Mouse (Mus musculus) midbrain, postnatal 0 days (tissue): Measurements from ENCODE around the gene Usp49. TPM values are rescaled to one million over a fixed set of nuclear protein-coding genes. Genes with fewer than 3 reads are reported as not detected.
"Not testable (repeated sequence)": the region's sequence is repeated elsewhere in the genome, so short reads cannot be mapped to it uniquely, and the experiment has no call there.

Experiments used
- ATAC-seq: fragments of 200-750 bp; cut with Nextera tagmentation; 2 replicates; pipeline ENCODE4 v1.8.0; 2017; ENCODE audit warnings: moderate number of reproducible peaks, mild to moderate bottlenecking, moderate TSS enrichment, moderate library complexity; ENCODE audit not compliant: low FRiP score
- DNase-seq: peaks from one replicate; pipeline ENCODE4 v3.0.0-alpha.2; 2015; ENCODE audit warnings: low spot score
- H3K27ac ChIP-seq: fragments of 300-500 bp; sonication (generic); 2 replicates; pipeline ENCODE4 v1.5.1; 2014; ENCODE audit warnings: low read depth, mild to moderate bottlenecking, low read length, mixed read lengths
- H3K27me3 ChIP-seq: fragments of 300-500 bp; sonication (generic); 2 replicates; pipeline ENCODE4 v1.6.1; 2014; ENCODE audit warnings: low read length, control low read depth, mixed read lengths; ENCODE audit not compliant: insufficient read depth
- H3K36me3 ChIP-seq: fragments of 300-500 bp; sonication (generic); 2 replicates; pipeline ENCODE4 v1.6.1; 2014; ENCODE audit warnings: low read length, control low read depth, mixed read lengths; ENCODE audit not compliant: insufficient read depth
- H3K4me1 ChIP-seq: fragments of 300-500 bp; sonication (generic); 2 replicates; pipeline ENCODE4 v1.6.1; 2014; ENCODE audit warnings: mild to moderate bottlenecking, control low read depth, antibody characterized with exemption, low read length, mixed read lengths; ENCODE audit not compliant: insufficient read depth
- H3K4me2 ChIP-seq: fragments of 300-500 bp; sonication (generic); 2 replicates; pipeline ENCODE4 v1.6.1; 2014; ENCODE audit warnings: low read depth, mild to moderate bottlenecking, low read length, mixed read lengths; ENCODE audit not compliant: poor library complexity, severe bottlenecking
- H3K4me3 ChIP-seq: fragments of 300-500 bp; sonication (generic); 2 replicates; pipeline ENCODE4 v1.5.1; 2014; ENCODE audit warnings: low read depth, mild to moderate bottlenecking, low read length, moderate library complexity
- H3K9ac ChIP-seq: fragments of 300-500 bp; sonication (generic); replicated peaks from 2 replicates; pipeline ENCODE4 v1.6.1; 2014; ENCODE audit warnings: mild to moderate bottlenecking, low read length, moderate library complexity, mixed read lengths; ENCODE audit not compliant: poor library complexity, severe bottlenecking
- H3K9me3 ChIP-seq: fragments of 300-500 bp; sonication (generic); 2 replicates; pipeline ENCODE4 v1.6.1; 2016; ENCODE audit warnings: low read length, control low read depth
- CTCF ChIP-seq: IDR thresholded peaks from 2 replicates; pipeline ENCODE4 v1.5.1; 2016; ENCODE audit warnings: antibody characterized with exemption, mild to moderate bottlenecking
- WGBS: fragments of 180-500 bp; shearing (Covaris S2); extraction: QIAGEN DNeasy Blood & Tissue Kit; methylation state at CpG from one replicate; pipeline ENCODE4 v1.1.7; 2014; 5-methylcytosine and 5-hydroxymethylcytosine counted together
- polyA plus RNA-seq: library from polyadenylated mRNA; unstranded; fragments of >200 nt; fragmentation: Nextera tagmentation; extraction: Ambion mirVana; gene quantifications from 2 replicates; pipeline ENCODE4 v1.2.1, GENCODE M21; 2015
- total RNA-seq: library from RNA; depleted of rRNA; stranded (reverse); fragments of >200 nt; gene quantifications from 2 replicates; pipeline ENCODE4 v1.2.3, GENCODE M21; 2014

Usp49 gene
- total and polyA plus RNA-seq, 2 experiments from 2014 or later, result 3.7 to 24.4 TPM

DNA sequence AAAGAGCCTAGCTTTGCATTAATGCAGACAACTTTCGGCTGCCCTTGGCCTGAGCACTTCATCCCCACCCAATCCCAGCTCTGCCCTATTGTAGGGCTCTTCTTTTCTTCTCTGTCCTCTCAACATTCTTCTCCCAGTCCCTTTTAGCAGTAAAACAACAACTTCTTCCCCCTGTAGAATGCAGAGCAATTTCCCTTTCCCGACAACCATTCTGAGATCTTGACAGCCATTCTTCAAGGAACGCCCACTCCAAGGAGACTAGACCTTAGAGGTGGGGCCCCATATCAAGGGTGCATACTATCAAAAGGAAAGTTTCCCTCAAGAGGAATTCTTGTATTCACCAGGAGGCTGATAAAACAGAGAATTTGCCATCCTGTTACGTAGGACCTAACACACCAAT, 18.5 kb downstream of the Usp49 start:
- H3K9ac ChIP-seq, result no peak overlapping the region
- no peak overlapping the region for H3K4me2 ChIP-seq
- H3K27me3 ChIP-seq, result no peaks in the 10 kb centered on the region
- no peaks in the 10 kb centered on the region for H3K9me3 ChIP-seq
- H3K4me1 ChIP-seq, result no peaks in the 10 kb centered on the region
- no peak overlapping the region for H3K4me3 ChIP-seq
- TF ChIP-seq CTCF, result no peak
- DNase-seq, result no peak
- ATAC-seq, result no peak
- H3K36me3 ChIP-seq, result peaks cover 4% of the 10 kb centered on the region
- no peak overlapping the region for H3K27ac ChIP-seq
- WGBS, result 44% methylated on average over 4 of the region's 4 CpGs

DNA sequence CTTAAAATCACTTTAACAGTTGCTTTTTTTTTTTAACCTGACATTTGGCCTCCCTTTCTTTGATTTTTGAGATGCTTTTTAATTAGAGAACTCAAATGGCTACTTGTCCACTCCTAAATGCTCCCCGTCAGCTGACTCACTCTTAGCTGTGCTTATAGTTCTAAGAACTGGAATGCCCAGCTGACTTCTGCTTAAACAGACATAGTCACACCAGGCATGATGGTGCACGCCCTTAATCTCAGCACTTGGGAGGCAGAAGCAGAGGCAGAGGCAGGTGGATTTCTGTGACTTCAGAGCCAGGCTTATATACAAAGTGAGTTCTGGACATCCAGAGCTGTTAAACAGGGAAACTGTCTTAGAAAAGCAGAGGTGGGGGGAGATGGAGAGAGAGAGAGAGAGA, 21.5 kb downstream of the Usp49 start:
- Histone ChIP-seq H3K4me2 (no peak overlapping the region), H3K9ac (no peak overlapping the region), H3K36me3 (peaks cover 11% of the 10 kb centered on the region), H3K4me3 (no peak overlapping the region), H3K27me3 (no peaks in the 10 kb centered on the region), H3K27ac (no peak overlapping the region), H3K9me3 (no peaks in the 10 kb centered on the region), H3K4me1 (no peaks in the 10 kb centered on the region)
- ATAC-seq, result no peak
- TF ChIP-seq CTCF, result no peak
- DNase-seq, result no peak
- WGBS, result 80% methylated on average over 2 of the region's 2 CpGs

- ATAC-seq, DNase-seq, H3K9me3 ChIP-seq, H3K4me3 ChIP-seq, H3K4me1 ChIP-seq, H3K27ac ChIP-seq, H3K27me3 ChIP-seq, H3K9ac ChIP-seq, H3K4me2 ChIP-seq: not testable (repeated sequence)
- 96% methylated on average over 8 of the region's 8 CpGs for WGBS
- H3K36me3 ChIP-seq, result peaks cover 11% of the 10 kb centered on the region
Measured at GRCm38 (mm10) chr17:47654346-47654745, 23.9 kb downstream of the Usp49 start.

GRCm38 (mm10) chr17:47655697-47656096, 25.2 kb downstream of the Usp49 start:
- Histone ChIP-seq H3K36me3 (peaks cover 11% of the 10 kb centered on the region), H3K9ac (no peak overlapping the region), H3K4me3 (no peak overlapping the region), H3K9me3 (no peaks in the 10 kb centered on the region), H3K27ac (no peak overlapping the region), H3K4me1 (no peaks in the 10 kb centered on the region), H3K4me2 (no peak overlapping the region), H3K27me3 (no peaks in the 10 kb centered on the region)
- DNase-seq (no peak), ATAC-seq (no peak)
- 84% methylated on average over 5 of the region's 5 CpGs for WGBS
- TF ChIP-seq CTCF, result no peak

DNA sequence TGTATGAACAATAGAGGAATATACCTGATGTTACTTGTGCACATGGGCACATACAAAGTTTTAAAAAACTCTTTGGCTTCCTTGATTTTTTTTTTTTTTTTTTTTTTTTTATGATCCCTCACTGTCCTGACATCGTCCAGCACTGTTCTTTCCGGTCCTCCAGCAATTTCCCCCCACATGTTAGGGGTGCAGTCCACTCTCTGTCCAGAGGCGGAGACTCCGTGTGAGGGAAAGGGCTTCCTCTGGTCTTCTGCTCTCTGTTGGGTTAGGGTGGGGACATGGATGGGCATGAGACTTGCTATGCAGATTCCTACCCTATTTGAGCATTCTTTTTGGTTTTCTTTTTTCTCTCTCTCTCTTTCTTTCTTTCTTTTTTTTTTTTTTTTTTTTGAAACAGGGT, 27.4 kb downstream of the Usp49 start:
- H3K4me3 ChIP-seq, result no peak overlapping the region
- no peak for TF ChIP-seq CTCF
- H3K27me3 ChIP-seq, result no peaks in the 10 kb centered on the region
- H3K36me3 ChIP-seq, result peaks cover 11% of the 10 kb centered on the region
- no peak overlapping the region for H3K9ac ChIP-seq
- no peak overlapping the region for H3K27ac ChIP-seq
- H3K4me2 ChIP-seq, result no peak overlapping the region
- 79% methylated on average over 4 of the region's 4 CpGs for WGBS
- ATAC-seq (no peak), DNase-seq (no peak)
- no peaks in the 10 kb centered on the region for H3K9me3 ChIP-seq
- H3K4me1 ChIP-seq, result no peaks in the 10 kb centered on the region

DNA sequence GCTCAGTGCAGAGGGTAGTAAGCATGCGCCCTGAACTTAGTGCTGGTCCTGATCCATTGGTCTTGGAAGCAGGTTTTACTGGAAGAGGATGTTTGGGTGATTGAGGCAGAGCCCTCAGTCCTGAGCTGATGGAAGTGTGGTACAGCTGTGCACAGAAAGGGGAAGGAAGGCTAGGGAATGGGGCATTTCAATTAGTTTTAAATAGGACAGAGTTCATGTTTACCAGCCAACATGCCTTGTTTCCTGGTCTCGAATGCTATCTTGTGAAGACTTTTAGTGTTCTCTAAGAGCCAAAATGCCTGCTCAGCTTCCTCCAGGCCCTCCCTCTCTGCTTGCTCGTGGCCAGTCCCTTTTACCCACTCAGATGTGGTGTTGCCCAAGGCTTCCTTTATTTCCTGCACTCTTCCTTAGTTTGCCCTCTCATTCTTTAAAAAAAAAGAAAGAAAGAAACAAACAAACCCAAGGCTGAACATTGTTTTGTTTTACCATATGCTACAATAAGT, 28.3 kb downstream of the Usp49 start:
- H3K4me1 ChIP-seq, result no peaks in the 10 kb centered on the region
- DNase-seq (no peak), ATAC-seq (no peak)
- peaks cover 7% of the 10 kb centered on the region; the same call in 1 of the 2 replicates for H3K36me3 ChIP-seq
- WGBS, result 90% methylated on average over 3 of the region's 3 CpGs
- no peak overlapping the region for H3K9ac ChIP-seq
- no peak overlapping the region for H3K4me3 ChIP-seq
- no peak overlapping the region for H3K27ac ChIP-seq
- H3K4me2 ChIP-seq, result no peak overlapping the region
- no peaks in the 10 kb centered on the region for H3K9me3 ChIP-seq
- no peaks in the 10 kb centered on the region for H3K27me3 ChIP-seq
- no peak for TF ChIP-seq CTCF
